Mouse (Mus musculus) CD8-positive naive resting alpha-beta T cell, adult 2 months (primary cell): ENCODE data around the gene AW549877.
A peak's percentile ranks its signal among the peaks of the same experiment; 100 is the strongest.

Experiments
- DNase-seq, 2 experiments: peaks; one replicate each; pipeline ENCODE4 v3.0.0; 2022; ENCODE audit warnings: low read depth in 2 of 2, low spot score in 2 of 2

Gene AW549877

GRCm38 (mm10) chr15:3995448-3996266 is at the start of gene AW549877:
AW549877 (minus strand) TSS chr15:3995744.
- DNase-seq = peak; percentile 96 to 99

GRCm38 (mm10) chr15:4043032-4043471 is 47.5 kb upstream of the AW549877 start:
- peak; percentile 48 to 68 for DNase-seq

GRCm38 (mm10) chr15:4042423-4042822 is 46.9 kb upstream of the AW549877 start:
- DNase-seq = no peak

GRCm38 (mm10) chr15:4033168-4034004 is 37.8 kb upstream of the AW549877 start:
- DNase-seq = no peak

- no peak for DNase-seq
Measured at GRCm38 (mm10) chr15:4028960-4029359, 33.4 kb upstream of the AW549877 start.

GRCm38 (mm10) chr15:4028411-4028700 is 32.8 kb upstream of the AW549877 start:
- DNase-seq = no peak

GRCm38 (mm10) chr15:4027671-4028410 is 32.3 kb upstream of the AW549877 start:
- DNase-seq = no peak

- peak; percentile 52 to 58 for DNase-seq
Measured at GRCm38 (mm10) chr15:4026831-4027584, 31.5 kb upstream of the AW549877 start.

GRCm38 (mm10) chr15:4026231-4026773 is 30.8 kb upstream of the AW549877 start, which contains the start of gene Oxct1:
Oxct1 (plus strand) TSS chr15:4026383.
- peak; percentile 79 to 80 for DNase-seq

GRCm38 (mm10) chr15:4025508-4025904 is 30.0 kb upstream of the AW549877 start:
- no peak for DNase-seq

GRCm38 (mm10) chr15:4024726-4025507 is 29.4 kb upstream of the AW549877 start:
- no peak for DNase-seq

- DNase-seq = no peak
Measured at GRCm38 (mm10) chr15:4023747-4024146, 28.2 kb upstream of the AW549877 start.

- no peak for DNase-seq
Measured at GRCm38 (mm10) chr15:4020711-4021110, 25.2 kb upstream of the AW549877 start.

GRCm38 (mm10) chr15:4013873-4014272 is 18.3 kb upstream of the AW549877 start:
- DNase-seq = no peak

GRCm38 (mm10) chr15:4000536-4000935 is 5.0 kb upstream of the AW549877 start:
- no peak for DNase-seq

- DNase-seq = no peak
Measured at GRCm38 (mm10) chr15:3999144-3999543, 3.6 kb upstream of the AW549877 start.

- no peak for DNase-seq
Measured at GRCm38 (mm10) chr15:3996267-3997010, 895 bp upstream of the AW549877 start.

- DNase-seq = peak in 1 of 2 experiments; percentile 1
Measured at GRCm38 (mm10) chr15:3994852-3995447, 594 bp downstream of the AW549877 start.
